Mouse (Mus musculus) lung, adult 2 months (tissue): ENCODE results near the gene Zfp384.

Experiments
- CTCF ChIP-seq: fragments of 200-500 bp; IDR thresholded peaks from 2 replicates; pipeline ENCODE4 v1.5.1; 2011; ENCODE audit warnings: mild to moderate bottlenecking, low read length, control low read depth; ENCODE audit not compliant: insufficient read depth
- POLR2A ChIP-seq: fragments of 200-500 bp; IDR thresholded peaks from 2 replicates; pipeline ENCODE4 v1.6.1; 2011; ENCODE audit warnings: low read depth, mild to moderate bottlenecking, control low read depth, low read length, borderline replicate concordance; ENCODE audit errors: extremely low read depth

DNA sequence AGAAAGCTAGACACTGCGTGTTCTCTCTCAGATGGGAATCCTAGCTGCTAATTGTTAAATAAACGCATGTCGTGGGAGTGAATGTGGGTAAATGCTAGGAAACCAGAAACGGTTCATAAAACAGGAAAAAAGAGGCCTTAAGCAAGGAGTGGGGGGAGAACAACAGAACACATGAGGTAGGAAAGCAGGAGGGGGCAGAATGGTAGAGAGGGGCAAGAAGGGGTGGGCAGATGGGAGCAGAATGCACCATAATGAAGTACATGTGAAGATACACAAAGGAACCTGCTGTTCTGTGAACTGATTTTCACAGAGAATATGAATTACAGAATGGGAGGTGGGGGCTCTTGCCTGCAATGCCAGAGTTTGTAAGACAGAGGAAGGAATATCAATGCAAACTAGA lies 16.7 kb upstream of the Zfp384 start:
- no peak for TF ChIP-seq CTCF
- TF ChIP-seq POLR2A: no peak
